Mouse (Mus musculus): ENCODE measurements at regions not wholly inside any gene's neighbourhood (a gene's known extent, or its start where the extent isn't known, plus 50 kb on each side); places are given as distances from the start of the nearest gene placed in this dataset.
A peak's percentile ranks its signal among the peaks of the same experiment; 100 is the strongest.

GRCm38 (mm10) chr11:14350444-14351135 is 248.5 kb upstream of the Pom121l12 start:
- Histone ChIP-seq H3K4me3 (replicated peaks) (no peak overlapping the region), H3K9ac (no peak overlapping the region), H3K4me1 (no peaks in the 10 kb centered on the region), H3K4me2 (no peak overlapping the region), H3K27me3 (no peaks in the 10 kb centered on the region), H3K9me3 (no peaks in the 10 kb centered on the region), H3K36me3 (replicated peaks) (no peaks in the 10 kb centered on the region), H3K27ac (no peak overlapping the region)
- WGBS: 66% methylated on average over 2 of the region's 2 CpGs
- ATAC-seq (ENCODE audit: low FRiP score): peak; percentile 79

DNA sequence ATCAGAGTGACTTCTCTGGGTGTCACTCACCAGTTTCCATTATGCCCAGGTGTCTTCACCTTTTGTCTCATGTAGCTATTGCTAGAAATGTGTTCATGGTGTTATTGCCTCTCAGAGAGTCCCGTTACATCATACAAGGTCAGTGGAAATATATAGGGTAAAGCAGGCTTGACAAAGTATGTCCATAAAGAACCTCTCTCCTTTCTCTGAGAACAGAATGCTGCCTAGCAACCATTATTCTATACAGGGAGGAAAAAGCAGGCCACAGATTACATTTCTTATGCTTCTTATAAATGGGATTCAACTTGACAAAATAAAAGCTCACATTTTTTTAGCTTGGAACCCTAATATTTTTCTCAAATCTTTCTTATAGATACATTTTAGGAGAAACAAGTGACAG is 220.6 kb upstream of the Pom121l12 start:
- ATAC-seq (ENCODE audit: low FRiP score): no peak
- Histone ChIP-seq H3K4me3 (replicated peaks) (no peak overlapping the region), H3K9me3 (no peaks in the 10 kb centered on the region), H3K4me2 (no peak overlapping the region), H3K27ac (no peak overlapping the region), H3K27me3 (peaks cover 3% of the 10 kb centered on the region; the same call in 1 of the 2 replicates), H3K9ac (no peak overlapping the region), H3K36me3 (replicated peaks) (no peaks in the 10 kb centered on the region), H3K4me1 (peaks cover 10% of the 10 kb centered on the region)
- 42% methylated on average over 1 of the region's 1 CpGs for WGBS

GRCm38 (mm10) chr11:14379763-14380571 is 219.1 kb upstream of the Pom121l12 start:
- no peaks in the 10 kb centered on the region for H3K9me3 ChIP-seq
- H3K27me3 ChIP-seq: peaks cover 3% of the 10 kb centered on the region; the same call in 1 of the 2 replicates
- peaks cover 10% of the 10 kb centered on the region for H3K4me1 ChIP-seq
- 22% methylated on average over 11 of the region's 11 CpGs for WGBS
- peak; percentile 83 for ATAC-seq (ENCODE audit: low FRiP score)
- no peak overlapping the region for H3K4me2 ChIP-seq
- H3K9ac ChIP-seq: no peak overlapping the region
- no peak overlapping the region for H3K4me3 ChIP-seq (replicated peaks)
- H3K36me3 ChIP-seq (replicated peaks): no peaks in the 10 kb centered on the region
- no peak overlapping the region for H3K27ac ChIP-seq

DNA sequence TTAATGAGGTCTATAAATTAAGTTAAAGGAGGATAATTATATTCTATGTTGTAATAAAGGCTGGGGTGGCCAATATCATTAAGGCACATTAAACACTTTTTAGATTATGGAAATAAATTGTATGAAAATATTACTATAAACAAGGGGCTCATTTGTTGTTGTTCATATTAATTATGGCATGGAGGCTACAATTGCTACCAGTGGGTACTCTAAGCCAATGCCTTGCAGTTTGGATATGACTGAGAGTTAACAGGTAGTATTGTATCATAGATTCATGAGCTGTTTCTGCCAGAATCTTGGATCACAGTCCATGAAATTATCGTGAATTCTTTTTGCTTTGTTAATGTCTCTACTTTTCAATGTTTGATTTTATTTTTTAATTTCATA is 218.5 kb upstream of the Pom121l12 start:
- 96% methylated on average over 1 of the region's 1 CpGs for WGBS
- ATAC-seq (ENCODE audit: low FRiP score): peak; percentile 35; the same call in 1 of the 2 replicates
- no peaks in the 10 kb centered on the region for H3K9me3 ChIP-seq

GRCm38 (mm10) chr11:14387055-14387584 is 212.0 kb upstream of the Pom121l12 start:
- WGBS: 79% methylated on average over 3 of the region's 3 CpGs
- H3K4me1 ChIP-seq: no peaks in the 10 kb centered on the region
- H3K27me3 ChIP-seq: peaks cover 3% of the 10 kb centered on the region; the same call in 1 of the 2 replicates
- no peaks in the 10 kb centered on the region for H3K9me3 ChIP-seq
- H3K27ac ChIP-seq: no peak overlapping the region
- no peak for ATAC-seq (ENCODE audit: low FRiP score)
- no peak overlapping the region for H3K9ac ChIP-seq
- no peak overlapping the region for H3K4me2 ChIP-seq
- no peak overlapping the region for H3K4me3 ChIP-seq (replicated peaks)
- H3K36me3 ChIP-seq (replicated peaks): no peaks in the 10 kb centered on the region

More for the DNA sequence above, 218.5 kb upstream of the Pom121l12 start:
- Histone ChIP-seq H3K4me3 (replicated peaks) (no peak overlapping the region), H3K27ac (no peak overlapping the region), H3K27me3 (peaks cover 3% of the 10 kb centered on the region; the same call in 1 of the 2 replicates), H3K4me2 (no peak overlapping the region), H3K9ac (no peak overlapping the region), H3K4me1 (peaks cover 10% of the 10 kb centered on the region), H3K36me3 (replicated peaks) (no peaks in the 10 kb centered on the region)

GRCm38 (mm10) chr11:14387720-14388119 is 211.4 kb upstream of the Pom121l12 start:
- ATAC-seq (ENCODE audit: low FRiP score): no peak
- H3K27ac ChIP-seq: no peak overlapping the region
- H3K4me3 ChIP-seq (replicated peaks): no peak overlapping the region
- no peaks in the 10 kb centered on the region for H3K36me3 ChIP-seq (replicated peaks)
- H3K9me3 ChIP-seq: no peaks in the 10 kb centered on the region
- H3K4me2 ChIP-seq: no peak overlapping the region
- 83% methylated on average over 5 of the region's 5 CpGs for WGBS
- no peak overlapping the region for H3K9ac ChIP-seq
- no peaks in the 10 kb centered on the region for H3K27me3 ChIP-seq
- no peaks in the 10 kb centered on the region for H3K4me1 ChIP-seq

All from forebrain, embryonic 12.5 days (tissue).